Mouse (Mus musculus) kidney, adult 2 months (tissue): Measurements from ENCODE around the gene Ercc8.

Experiments used
- CTCF ChIP-seq: fragments of 200-500 bp; conservative IDR thresholded peaks from 2 replicates; pipeline ENCODE4 v1.5.1; 2011; ENCODE audit warnings: low read depth, mild to moderate bottlenecking, control low read depth, low read length, moderate library complexity, mixed read lengths; ENCODE audit not compliant: insufficient read depth, insufficient read length
- POLR2A ChIP-seq: fragments of 200-500 bp; IDR thresholded peaks from one replicate; pipeline ENCODE4 v1.6.1; 2011; ENCODE audit warnings: low read depth, low read length, control low read depth

DNA sequence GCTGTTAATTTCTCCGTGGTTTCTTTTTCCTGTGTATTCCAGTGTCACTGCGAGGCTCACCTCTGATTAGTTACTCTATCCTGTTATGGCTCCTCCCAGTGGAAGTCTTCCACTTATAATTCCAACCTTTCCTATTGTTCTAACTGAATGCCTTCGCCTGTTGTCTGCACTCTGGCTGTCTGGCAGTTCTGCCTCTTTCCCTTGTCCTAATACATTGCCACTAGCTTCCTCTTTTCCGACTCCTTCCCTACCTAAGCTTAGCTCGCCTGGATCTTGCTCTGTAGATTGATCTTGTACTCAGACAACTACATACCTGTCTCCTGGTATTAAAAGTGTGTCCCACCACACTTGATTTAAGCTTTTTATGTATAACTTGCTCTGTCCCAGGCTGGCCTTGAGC, 22.3 kb downstream of the Ercc8 start:
- TF ChIP-seq CTCF (no peak), POLR2A (no peak)
